ENCODE assay signal across 9 mouse cellular contexts in genomic region chr11:88045878-88046277, GRCm38 (mm10). TPM values are rescaled to one million over a fixed set of nuclear protein-coding genes. Genes with fewer than 3 reads are reported as not detected.
DNase-seq lines count a peak whose midpoint lies in the region; ATAC-seq and TF ChIP-seq lines count a peak whose summit lies in the region.
"Had no signal": no experiment of that assay in that cellular context is flagged by ENCODE, and none has a peak within 500 bp of the region (broad histone marks: within the 10 kb centered on the region; RNA-seq: fewer than 3 reads in every experiment).

No protein-coding gene starts in this region.

- H3K4me3 ChIP-seq in lung, embryonic 16.5 days (ENCODE audit: low read length), result no peak overlapping the region
- no peak overlapping the region for H3K4me3 ChIP-seq in bone marrow, adult 2 months (replicated peaks; ENCODE audit: control insufficient read depth, low read depth, low read length)
- no peak overlapping the region for H3K4me3 ChIP-seq in midbrain, embryonic 15.5 days

- no peak for TF ChIP-seq POLR2A in bone marrow, adult 2 months (IDR thresholded peaks at IDR 0.05; ENCODE audit: borderline replicate concordance, control insufficient read depth, low read depth, low read length)

- peaks cover 24% of the 10 kb centered on the region for H3K4me1 ChIP-seq in lung, embryonic 16.5 days (replicated peaks; ENCODE audit: control insufficient read depth, insufficient read depth, low read length)
- peaks cover 2% of the 10 kb centered on the region; the same call in 1 of the 2 replicates for H3K4me1 ChIP-seq in bone marrow, adult 2 months (ENCODE audit: control insufficient read depth, insufficient read depth, low read length)
- peaks cover 30% of the 10 kb centered on the region for H3K4me1 ChIP-seq in midbrain, embryonic 15.5 days

- DNase-seq in lung, postnatal 25 days (ENCODE audit: low spot score), result no peak
- DNase-seq in induced T-regulatory cell, adult 2 months (ENCODE audit: low read depth), result peak; percentile 61
- DNase-seq in left cerebral cortex, postnatal 4 days, result no peak
- no peak for DNase-seq in natural killer cell, adult 2 months (ENCODE audit: low spot score in 2 of 2)
- no peak for DNase-seq in retina, embryonic 14.5 days (ENCODE audit: low spot score)

- intact Hi-C loops in left cerebral cortex, postnatal 4 days (cut with DNase I), result loop anchor here (2.0 kb wide), 1 partner anchor 71 kb away; no protein-coding TSS in a partner anchor

- H3K9me3 ChIP-seq in lung, embryonic 16.5 days (ENCODE audit: control insufficient read depth, low read length), result no peaks in the 10 kb centered on the region
- H3K9me3 ChIP-seq in midbrain, embryonic 15.5 days, result no peaks in the 10 kb centered on the region

- 75% methylated on average over 4 of the region's 4 CpGs for WGBS in lung, embryonic 16.5 days
- 59% methylated on average over 4 of the region's 4 CpGs for WGBS in bone marrow, adult 2 months
- WGBS in midbrain, embryonic 15.5 days, result 87% methylated on average over 4 of the region's 4 CpGs

- no peak for TF ChIP-seq CTCF in bone marrow, adult 2 months (IDR thresholded peaks at IDR 0.05; ENCODE audit: control insufficient read depth, insufficient read depth, low read length)

- H3K36me3 ChIP-seq in lung, embryonic 16.5 days (ENCODE audit: control insufficient read depth, insufficient read depth, low read length), result peaks cover 11% of the 10 kb centered on the region; the same call in 1 of the 2 replicates
- H3K36me3 ChIP-seq in midbrain, embryonic 15.5 days (replicated peaks), result 0 out of 2 replicates have a peak, but pooled peaks cover 3% of the 10 kb centered on the region

- H3K27ac ChIP-seq in lung, embryonic 16.5 days (ENCODE audit: low read length), result no peak overlapping the region
- peak overlapping the region; percentile 30 for H3K27ac ChIP-seq in bone marrow, adult 2 months (ENCODE audit: control insufficient read depth, insufficient read depth, low read depth, low read length, poor library complexity)
- H3K27ac ChIP-seq in midbrain, embryonic 15.5 days, result no peak overlapping the region

- no peak overlapping the region for H3K9ac ChIP-seq in lung, embryonic 16.5 days (ENCODE audit: low read length)
- no peak overlapping the region for H3K9ac ChIP-seq in midbrain, embryonic 15.5 days

- H3K4me2 ChIP-seq in lung, embryonic 16.5 days (ENCODE audit: low read depth, low read length), result peak overlapping the region; percentile 55
- peak overlapping the region; percentile 59 for H3K4me2 ChIP-seq in midbrain, embryonic 15.5 days

- no peak for ATAC-seq in lung, embryonic 16.5 days (ENCODE audit: low read depth)
- no peak for ATAC-seq in midbrain, embryonic 15.5 days (replicated peaks)
- ATAC-seq: inflammation-experienced regulatory T-cells, adult 6 months had no signal

- no peaks in the 10 kb centered on the region for H3K27me3 ChIP-seq in lung, embryonic 16.5 days (ENCODE audit: control insufficient read depth, insufficient read depth, low read depth, low read length)
- no peaks in the 10 kb centered on the region for H3K27me3 ChIP-seq in midbrain, embryonic 15.5 days (replicated peaks)

RNA-seq across cellular contexts. Expression of gene Srsf1, which starts 1.3 kb away (rescaled TPM):
- polyA plus RNA-seq in lung, embryonic 16.5 days (2015; fragmentation: Nextera tagmentation; extraction: Ambion mirVana), result 257 and 272 TPM in 2 replicates
- polyA plus RNA-seq in bone marrow, adult 2 months (2011; ENCODE audit: insufficient read depth, insufficient read length, low replicate concordance, missing spikeins), result 219 and 249 TPM in 2 replicates
- polyA plus RNA-seq in midbrain, embryonic 15.5 days (2015; fragmentation: Nextera tagmentation; extraction: Ambion mirVana), result 229 and 241 TPM in 2 replicates
- total RNA-seq in left cerebral cortex, postnatal 4 days (2021), result 100 to 1,000 TPM; 261 to 264 TPM

RNA-seq across cellular contexts. Expression of gene Vezf1, which starts 22.2 kb away (rescaled TPM):
- 32.9 and 38.2 TPM in 2 replicates for polyA plus RNA-seq in lung, embryonic 16.5 days (2015; fragmentation: Nextera tagmentation; extraction: Ambion mirVana)
- polyA plus RNA-seq in bone marrow, adult 2 months (2011; ENCODE audit: insufficient read depth, insufficient read length, low replicate concordance, missing spikeins), result 10.8 and 16.7 TPM in 2 replicates
- 50.6 and 52.2 TPM in 2 replicates for polyA plus RNA-seq in midbrain, embryonic 15.5 days (2015; fragmentation: Nextera tagmentation; extraction: Ambion mirVana)
- 10 to 100 TPM; 35.3 to 38.2 TPM for total RNA-seq in left cerebral cortex, postnatal 4 days (2021)

RNA-seq across cellular contexts. Expression of gene Cuedc1, which starts 52.0 kb away (rescaled TPM):
- polyA plus RNA-seq in lung, embryonic 16.5 days (2015; fragmentation: Nextera tagmentation; extraction: Ambion mirVana), result 11.3 and 11.8 TPM in 2 replicates
- 14.4 and 15.9 TPM in 2 replicates for polyA plus RNA-seq in bone marrow, adult 2 months (2011; ENCODE audit: insufficient read depth, insufficient read length, low replicate concordance, missing spikeins)
- polyA plus RNA-seq in midbrain, embryonic 15.5 days (2015; fragmentation: Nextera tagmentation; extraction: Ambion mirVana), result 50.2 and 54.6 TPM in 2 replicates
- 10 to 100 TPM; 65.4 to 69.7 TPM for total RNA-seq in left cerebral cortex, postnatal 4 days (2021)

RNA-seq across cellular contexts. Expression of gene Dynll2, which starts 58.5 kb away (rescaled TPM):
- 23.4 and 24.5 TPM in 2 replicates for polyA plus RNA-seq in lung, embryonic 16.5 days (2015; fragmentation: Nextera tagmentation; extraction: Ambion mirVana)
- polyA plus RNA-seq in bone marrow, adult 2 months (2011; ENCODE audit: insufficient read depth, insufficient read length, low replicate concordance, missing spikeins), result 50.1 and 63.0 TPM in 2 replicates
- 65.3 and 65.8 TPM in 2 replicates for polyA plus RNA-seq in midbrain, embryonic 15.5 days (2015; fragmentation: Nextera tagmentation; extraction: Ambion mirVana)
- total RNA-seq in left cerebral cortex, postnatal 4 days (2021), result 100 to 1,000 TPM; 311 to 328 TPM
